Mouse (Mus musculus) liver, embryonic 12.5 days (tissue): Measurements from ENCODE around the gene Pex11b. TPM values are rescaled to one million over a fixed set of nuclear protein-coding genes. Genes with fewer than 3 reads are reported as not detected.
"Not testable (repeated sequence)": the region's sequence is repeated elsewhere in the genome, so short reads cannot be mapped to it uniquely, and the experiment has no call there.

Source experiments
- ATAC-seq: fragments of 200-750 bp; cut with Nextera tagmentation; 2 replicates; pipeline ENCODE4 v1.8.0; 2017; ENCODE audit warnings: moderate number of reproducible peaks, mild to moderate bottlenecking, moderate library complexity
- H3K27ac ChIP-seq: fragments of 300-500 bp; sonication (generic); 2 replicates; pipeline ENCODE4 v1.5.1; 2016; ENCODE audit warnings: mild to moderate bottlenecking
- H3K27me3 ChIP-seq: fragments of 300-500 bp; sonication (generic); replicated peaks from 2 replicates; pipeline ENCODE4 v1.6.1; 2016; ENCODE audit warnings: mild to moderate bottlenecking, moderate library complexity
- H3K36me3 ChIP-seq: fragments of 300-500 bp; sonication (generic); 2 replicates; pipeline ENCODE4 v1.6.1; 2016; ENCODE audit warnings: mild to moderate bottlenecking, moderate library complexity
- H3K4me1 ChIP-seq: fragments of 300-500 bp; sonication (generic); 2 replicates; pipeline ENCODE4 v1.6.1; 2016
- H3K4me2 ChIP-seq: fragments of 300-500 bp; sonication (generic); 2 replicates; pipeline ENCODE4 v1.6.1; 2016; ENCODE audit warnings: mild to moderate bottlenecking, moderate library complexity
- H3K4me3 ChIP-seq: fragments of 300-500 bp; sonication (generic); 2 replicates; pipeline ENCODE4 v1.5.1; 2016; ENCODE audit warnings: mild to moderate bottlenecking, moderate library complexity
- H3K9ac ChIP-seq: fragments of 300-500 bp; sonication (generic); 2 replicates; pipeline ENCODE4 v1.6.1; 2016; ENCODE audit warnings: mild to moderate bottlenecking, moderate library complexity
- H3K9me3 ChIP-seq: fragments of 300-500 bp; sonication (generic); replicated peaks from 2 replicates; pipeline ENCODE4 v1.6.1; 2016; ENCODE audit warnings: mild to moderate bottlenecking, moderate library complexity
- WGBS: fragments of 180-500 bp; shearing (Covaris S2); methylation state at CpG from one replicate; pipeline ENCODE4 v1.1.7; 2016; ENCODE audit not compliant: insufficient replicate concordance; 5-methylcytosine and 5-hydroxymethylcytosine counted together
- polyA plus RNA-seq: library from polyadenylated mRNA; unstranded; fragments of >200 nt; fragmentation: Nextera tagmentation; extraction: Ambion mirVana; gene quantifications from 2 replicates; pipeline ENCODE4 v1.2.1, GENCODE M21; 2016

Gene Pex11b
- polyA plus RNA-seq, 1 experiment from 2014 or later = 24.9 TPM

GRCm38 (mm10) chr3:96665732-96666363 lies 30.7 kb downstream of the Pex11b start:
- not testable (repeated sequence) for H3K9ac ChIP-seq, H3K36me3 ChIP-seq, ATAC-seq, H3K4me3 ChIP-seq, H3K4me2 ChIP-seq, H3K27ac ChIP-seq, H3K9me3 ChIP-seq
- peaks cover 26% of the 10 kb centered on the region for H3K4me1 ChIP-seq
- 74% methylated on average over 7 of the region's 7 CpGs for WGBS
- peaks cover 20% of the 10 kb centered on the region for H3K27me3 ChIP-seq

GRCm38 (mm10) chr3:96666916-96667315 lies 31.7 kb downstream of the Pex11b start:
- no peak for ATAC-seq
- H3K27me3 ChIP-seq = peaks cover 29% of the 10 kb centered on the region
- WGBS = 84% methylated on average over 5 of the region's 5 CpGs
- no peak overlapping the region for H3K4me3 ChIP-seq
- H3K36me3 ChIP-seq = no peaks in the 10 kb centered on the region
- no peak overlapping the region for H3K4me2 ChIP-seq
- peaks cover 27% of the 10 kb centered on the region for H3K4me1 ChIP-seq
- H3K27ac ChIP-seq = no peak overlapping the region
- H3K9me3 ChIP-seq = no peaks in the 10 kb centered on the region
- no peak overlapping the region for H3K9ac ChIP-seq

- no peak overlapping the region for H3K4me3 ChIP-seq
- no peaks in the 10 kb centered on the region for H3K9me3 ChIP-seq
- H3K9ac ChIP-seq = no peak overlapping the region
- H3K36me3 ChIP-seq = no peaks in the 10 kb centered on the region
- no peak overlapping the region for H3K27ac ChIP-seq
- H3K4me1 ChIP-seq = peaks cover 27% of the 10 kb centered on the region
- H3K27me3 ChIP-seq = peaks cover 33% of the 10 kb centered on the region
- no peak for ATAC-seq
- no peak overlapping the region for H3K4me2 ChIP-seq
- 13% methylated on average over 1 of the region's 1 CpGs for WGBS
These were observed 32.1 kb downstream of the Pex11b start for GRCm38 (mm10) chr3:96667316-96667715.

GRCm38 (mm10) chr3:96668424-96669067 lies 33.4 kb downstream of the Pex11b start:
- Histone ChIP-seq H3K9ac (no peak overlapping the region), H3K4me3 (no peak overlapping the region), H3K4me1 (peaks cover 21% of the 10 kb centered on the region), H3K27me3 (peaks cover 30% of the 10 kb centered on the region), H3K36me3 (no peaks in the 10 kb centered on the region), H3K9me3 (no peaks in the 10 kb centered on the region), H3K27ac (no peak overlapping the region), H3K4me2 (no peak overlapping the region)
- no peak for ATAC-seq
- 78% methylated on average over 5 of the region's 5 CpGs for WGBS

GRCm38 (mm10) chr3:96669727-96670468 lies 34.7 kb downstream of the Pex11b start, which contains the start of gene Ankrd35:
Gene Ankrd35, plus strand, starts transcription at chr3:96670131.
- H3K4me1 ChIP-seq = peaks cover 17% of the 10 kb centered on the region
- no peaks in the 10 kb centered on the region for H3K9me3 ChIP-seq
- 4% methylated on average over 35 of the region's 35 CpGs for WGBS
- H3K9ac ChIP-seq = peak within 1 kb of the TSS; percentile 48; the same call in 1 of the 2 replicates
- no peaks in the 10 kb centered on the region for H3K36me3 ChIP-seq
- peak within 1 kb of the TSS; percentile 52 for H3K4me3 ChIP-seq
- H3K27ac ChIP-seq = no peak within 1 kb of the TSS
- peak; percentile 93 for ATAC-seq
- H3K27me3 ChIP-seq = peaks cover 30% of the 10 kb centered on the region
- peak within 1 kb of the TSS; percentile 83 for H3K4me2 ChIP-seq

GRCm38 (mm10) chr3:96671519-96671918 lies 36.3 kb downstream of the Pex11b start:
- H3K9ac ChIP-seq = no peak overlapping the region
- no peak overlapping the region for H3K4me2 ChIP-seq
- no peaks in the 10 kb centered on the region for H3K36me3 ChIP-seq
- 79% methylated on average over 5 of the region's 5 CpGs for WGBS
- no peak overlapping the region for H3K27ac ChIP-seq
- no peaks in the 10 kb centered on the region for H3K9me3 ChIP-seq
- H3K4me3 ChIP-seq = no peak overlapping the region
- peaks cover 30% of the 10 kb centered on the region for H3K27me3 ChIP-seq
- peaks cover 17% of the 10 kb centered on the region for H3K4me1 ChIP-seq
- ATAC-seq = no peak

GRCm38 (mm10) chr3:96673514-96673913 lies 38.3 kb downstream of the Pex11b start:
- Histone ChIP-seq H3K9ac (no peak overlapping the region), H3K9me3 (no peaks in the 10 kb centered on the region), H3K4me1 (peaks cover 18% of the 10 kb centered on the region), H3K36me3 (no peaks in the 10 kb centered on the region), H3K4me3 (no peak overlapping the region), H3K27ac (no peak overlapping the region), H3K27me3 (peaks cover 26% of the 10 kb centered on the region), H3K4me2 (no peak overlapping the region)
- 62% methylated on average over 4 of the region's 4 CpGs for WGBS
- no peak for ATAC-seq

- Histone ChIP-seq H3K9me3 (no peaks in the 10 kb centered on the region), H3K27ac (no peak overlapping the region), H3K9ac (no peak overlapping the region), H3K27me3 (peaks cover 32% of the 10 kb centered on the region), H3K36me3 (no peaks in the 10 kb centered on the region), H3K4me3 (no peak overlapping the region), H3K4me2 (no peak overlapping the region), H3K4me1 (peaks cover 26% of the 10 kb centered on the region)
- 69% methylated on average over 8 of the region's 8 CpGs for WGBS
- no peak for ATAC-seq
These were observed 39.3 kb downstream of the Pex11b start for GRCm38 (mm10) chr3:96674442-96674841.

GRCm38 (mm10) chr3:96675171-96675570 lies 40.0 kb downstream of the Pex11b start:
- Histone ChIP-seq H3K4me3 (no peak overlapping the region), H3K9ac (no peak overlapping the region), H3K27me3 (peaks cover 38% of the 10 kb centered on the region), H3K9me3 (no peaks in the 10 kb centered on the region), H3K27ac (no peak overlapping the region), H3K36me3 (no peaks in the 10 kb centered on the region), H3K4me1 (peaks cover 24% of the 10 kb centered on the region), H3K4me2 (no peak overlapping the region)
- WGBS = 71% methylated on average over 3 of the region's 3 CpGs
- ATAC-seq = no peak

GRCm38 (mm10) chr3:96675690-96676089 lies 40.5 kb downstream of the Pex11b start:
- no peak overlapping the region for H3K27ac ChIP-seq
- 70% methylated on average over 3 of the region's 3 CpGs for WGBS
- ATAC-seq = no peak

GRCm38 (mm10) chr3:96678456-96678855 lies 43.3 kb downstream of the Pex11b start:
- H3K27ac ChIP-seq = no peak overlapping the region
- WGBS = 53% methylated on average over 7 of the region's 7 CpGs

More at GRCm38 (mm10) chr3:96675690-96676089, 40.5 kb downstream of the Pex11b start:
- Histone ChIP-seq H3K4me1 (peaks cover 22% of the 10 kb centered on the region), H3K4me2 (no peak overlapping the region), H3K9me3 (no peaks in the 10 kb centered on the region), H3K36me3 (no peaks in the 10 kb centered on the region), H3K9ac (no peak overlapping the region), H3K27me3 (peaks cover 38% of the 10 kb centered on the region), H3K4me3 (no peak overlapping the region)

GRCm38 (mm10) chr3:96679159-96679674 lies 44.0 kb downstream of the Pex11b start:
- H3K27ac ChIP-seq = no peak overlapping the region
- ATAC-seq = peak; percentile 63
- H3K9ac ChIP-seq = no peak overlapping the region
- 9% methylated on average over 5 of the region's 5 CpGs for WGBS
- H3K27me3 ChIP-seq = peaks cover 55% of the 10 kb centered on the region
- peaks cover 20% of the 10 kb centered on the region for H3K4me1 ChIP-seq
- H3K4me3 ChIP-seq = no peak overlapping the region
- no peaks in the 10 kb centered on the region for H3K9me3 ChIP-seq
- no peak overlapping the region for H3K4me2 ChIP-seq
- H3K36me3 ChIP-seq = no peaks in the 10 kb centered on the region

More at GRCm38 (mm10) chr3:96678456-96678855, 43.3 kb downstream of the Pex11b start:
- H3K4me2 ChIP-seq = no peak overlapping the region
- H3K9me3 ChIP-seq = no peaks in the 10 kb centered on the region
- no peak overlapping the region for H3K9ac ChIP-seq
- no peaks in the 10 kb centered on the region for H3K36me3 ChIP-seq
- no peak overlapping the region for H3K4me3 ChIP-seq
- H3K27me3 ChIP-seq = peaks cover 47% of the 10 kb centered on the region
- H3K4me1 ChIP-seq = peaks cover 20% of the 10 kb centered on the region
- ATAC-seq = no peak
